Mouse (Mus musculus): Measurements from ENCODE around the gene Ssb.

The Ssb gene

DNA sequence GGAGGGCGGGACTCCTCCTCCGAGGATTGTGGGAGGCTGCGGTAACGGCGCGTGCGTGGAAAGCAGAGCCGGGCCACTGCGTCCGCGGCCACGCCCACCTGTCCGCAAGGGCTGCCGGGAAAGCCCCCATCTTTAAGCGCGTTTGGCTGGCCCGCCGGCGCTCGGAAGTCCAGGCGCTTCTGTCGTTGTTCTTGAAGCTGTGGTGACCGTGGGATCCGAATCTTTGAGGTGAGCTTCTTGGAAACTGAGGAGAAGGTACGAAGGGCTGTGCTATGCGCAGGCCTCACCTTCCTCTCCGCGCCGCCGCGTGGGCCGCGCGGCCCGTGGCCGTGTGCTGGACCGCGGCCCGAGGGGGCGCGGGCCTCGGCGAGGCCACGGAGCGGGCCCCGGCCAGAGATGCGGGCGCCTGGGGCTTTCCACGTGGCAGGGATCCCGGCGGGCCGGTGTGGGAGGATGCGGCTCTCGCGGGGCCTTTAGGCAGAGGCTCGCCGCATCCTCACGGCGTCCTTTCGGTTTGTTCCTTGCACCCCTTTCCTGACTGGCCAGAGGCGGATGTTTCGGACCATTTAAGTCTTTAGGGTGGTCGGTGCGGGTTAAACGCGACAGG is at the start of gene Ssb:
Gene Ssb, plus strand, starts transcription at position 78 of the 607 bp plus-strand sequence.
- WGBS = 1% methylated on average over 66 of the region's 66 CpGs

DNA sequence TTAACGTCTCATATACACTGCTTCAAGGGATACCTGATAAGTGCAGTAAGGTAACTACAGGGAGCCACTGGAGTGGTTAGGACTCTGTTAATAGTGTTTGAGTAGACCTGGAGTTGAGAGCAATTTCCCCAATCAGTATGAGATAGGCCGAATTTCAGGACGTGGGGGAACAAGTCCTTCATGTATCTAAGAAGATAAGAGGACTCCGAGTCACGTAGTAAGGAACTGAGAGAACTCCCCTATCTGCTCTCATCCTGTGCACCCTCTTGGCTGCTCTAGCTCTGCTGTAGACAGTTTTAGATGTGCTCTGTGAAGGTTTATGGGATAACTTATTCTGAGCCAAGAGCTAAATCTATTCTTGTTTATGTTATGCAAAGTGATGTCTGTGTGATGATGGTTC is 44.8 kb upstream of the Ssb start:
- WGBS = 58% methylated on average over 5 of the region's 5 CpGs

DNA sequence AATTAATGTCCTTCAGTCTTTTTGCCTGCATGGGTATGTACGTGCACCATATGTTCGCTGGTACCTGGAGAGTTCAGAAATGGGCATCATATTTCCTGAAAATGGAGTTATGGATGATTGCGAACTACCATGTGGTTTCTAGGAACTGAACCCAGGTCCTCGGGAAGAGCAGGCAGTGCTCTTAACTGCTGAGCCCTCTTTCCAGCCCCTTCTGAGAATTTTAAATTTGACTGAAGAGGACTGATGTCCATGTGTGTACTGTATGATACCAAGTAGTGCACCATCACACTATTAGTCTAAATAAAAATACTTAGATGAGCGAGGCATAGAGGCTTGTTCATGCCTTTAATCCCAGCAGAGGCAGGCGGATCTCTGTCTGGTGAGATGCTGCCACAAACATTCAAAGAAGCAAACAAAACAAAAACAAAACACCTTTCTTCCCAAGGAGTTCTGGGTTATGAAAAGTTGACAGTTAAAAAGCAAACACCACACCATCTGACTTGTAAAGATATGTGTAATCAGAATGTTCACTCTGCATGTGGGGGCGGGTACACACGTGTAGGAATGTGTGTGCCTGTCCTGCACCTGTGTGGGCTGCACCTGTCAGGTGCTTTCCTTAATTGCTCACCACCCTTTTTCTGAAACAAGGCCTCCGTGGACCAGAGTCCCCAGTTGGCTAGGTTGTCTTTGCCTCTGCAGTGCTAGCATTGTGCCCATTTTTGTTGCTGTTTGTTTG is 42.8 kb upstream of the Ssb start:
- WGBS = 88% methylated on average over 9 of the region's 9 CpGs

DNA sequence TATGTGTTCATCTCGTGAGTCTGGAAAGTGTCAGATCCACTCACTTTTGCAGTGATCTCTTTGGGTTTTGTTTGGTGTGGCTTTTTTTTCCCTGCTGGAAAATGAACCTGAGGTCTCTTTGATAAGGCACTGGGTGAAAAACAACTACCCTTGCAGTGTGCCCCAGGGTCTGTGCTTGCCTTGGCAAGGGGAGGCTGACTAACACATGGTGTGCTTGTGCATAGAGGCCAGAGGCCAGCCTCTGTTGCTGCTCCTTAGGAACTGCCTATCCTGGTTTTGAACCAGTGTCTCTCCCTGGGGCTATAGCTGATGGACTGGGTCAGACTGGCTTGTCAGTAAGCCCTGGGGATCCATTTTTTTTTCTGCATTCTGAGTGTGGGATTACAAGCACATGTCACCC is 41.2 kb upstream of the Ssb start:
- 69% methylated on average over 1 of the region's 1 CpGs for WGBS

DNA sequence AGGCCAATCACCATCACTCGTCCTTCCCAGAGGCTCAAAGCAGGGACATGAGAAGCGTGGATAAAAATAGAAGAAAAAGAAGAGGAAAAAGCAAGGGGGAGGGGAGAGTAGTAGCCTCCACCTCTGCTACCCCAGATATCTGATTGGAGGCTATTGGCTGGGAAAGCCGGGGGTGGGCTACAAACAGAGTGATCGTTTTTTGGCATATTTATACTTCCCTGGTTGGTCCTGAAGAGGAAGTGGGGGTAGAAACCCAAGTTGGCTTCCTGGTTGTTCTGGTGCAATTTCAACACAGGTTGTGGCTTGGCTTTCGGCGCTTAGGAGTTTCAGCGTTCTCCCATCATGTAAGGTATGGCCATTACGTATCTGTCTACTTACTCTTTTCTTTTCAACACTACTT is 39.7 kb upstream of the Ssb start, which contains the start of gene Klhl23:
Gene Klhl23, plus strand, starts transcription at position 234 of the 400 bp plus-strand sequence.
- WGBS = 23% methylated on average over 8 of the region's 8 CpGs

DNA sequence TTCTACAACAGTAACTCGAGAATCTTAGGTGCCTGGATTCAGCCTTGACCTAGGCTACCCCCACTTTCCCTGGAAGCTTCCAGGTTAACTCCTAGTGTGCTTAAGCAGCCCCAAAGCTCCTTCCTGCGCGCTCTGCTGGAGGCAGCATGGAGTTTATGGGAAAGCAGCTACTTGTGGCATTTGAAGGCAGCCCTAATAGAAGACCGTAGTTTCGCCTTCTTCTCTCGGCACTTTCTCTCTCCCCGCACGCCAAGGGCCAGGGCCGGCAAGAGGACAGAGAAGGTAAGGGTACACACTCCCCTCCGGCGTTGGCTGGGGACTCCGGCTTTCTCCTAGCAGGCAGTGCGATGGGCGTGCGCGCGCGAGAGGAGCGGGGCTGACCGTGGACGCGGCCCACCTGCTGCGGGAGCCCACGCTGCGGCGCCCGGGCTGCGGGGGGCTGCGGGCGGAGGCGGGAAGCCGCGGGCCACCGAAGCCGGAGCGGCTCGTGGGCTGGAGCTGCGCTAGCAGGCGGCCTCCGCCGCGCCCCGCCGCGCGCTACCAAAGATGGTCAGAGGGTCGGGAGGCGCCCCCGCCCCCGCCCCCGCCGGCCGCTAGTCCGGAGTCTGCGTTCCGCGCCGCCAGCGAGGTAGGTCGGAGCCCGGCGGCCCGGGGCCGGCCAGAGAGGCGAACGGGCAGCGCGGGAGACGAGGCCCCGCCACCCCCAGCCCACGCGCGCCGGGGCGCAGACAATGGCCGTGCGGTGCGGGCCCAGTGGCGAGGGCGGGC is 38.8 kb upstream of the Ssb start:
- WGBS = under 1% methylated on average over 79 of the region's 80 CpGs

DNA sequence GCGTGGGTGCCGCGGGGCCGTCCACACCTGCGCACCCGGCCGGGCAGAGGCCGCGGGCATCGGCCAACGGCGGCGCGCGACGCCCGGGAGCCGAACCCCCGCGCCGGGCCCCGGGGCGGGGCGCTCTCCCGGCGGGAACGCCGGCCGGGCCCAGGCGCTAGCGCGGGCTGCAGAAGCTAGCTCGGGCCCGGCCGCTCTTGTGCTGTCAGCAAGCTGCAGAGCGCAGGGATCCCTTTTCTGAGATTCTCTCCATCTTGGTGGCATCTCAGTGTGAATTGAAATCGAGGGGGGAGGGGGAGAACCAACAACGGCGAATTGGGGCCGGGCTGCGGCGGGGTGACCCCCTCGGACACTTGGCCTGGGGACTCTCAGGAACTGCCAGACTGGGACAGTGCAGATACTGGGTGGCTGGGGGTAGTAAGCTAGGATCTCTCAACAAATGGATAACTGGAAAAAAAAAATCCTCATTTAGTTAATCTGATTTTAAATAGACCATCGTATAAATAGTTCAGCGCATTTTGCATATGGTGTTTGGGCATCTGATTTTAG is 38.2 kb upstream of the Ssb start:
- WGBS = 2% methylated on average over 45 of the region's 45 CpGs

DNA sequence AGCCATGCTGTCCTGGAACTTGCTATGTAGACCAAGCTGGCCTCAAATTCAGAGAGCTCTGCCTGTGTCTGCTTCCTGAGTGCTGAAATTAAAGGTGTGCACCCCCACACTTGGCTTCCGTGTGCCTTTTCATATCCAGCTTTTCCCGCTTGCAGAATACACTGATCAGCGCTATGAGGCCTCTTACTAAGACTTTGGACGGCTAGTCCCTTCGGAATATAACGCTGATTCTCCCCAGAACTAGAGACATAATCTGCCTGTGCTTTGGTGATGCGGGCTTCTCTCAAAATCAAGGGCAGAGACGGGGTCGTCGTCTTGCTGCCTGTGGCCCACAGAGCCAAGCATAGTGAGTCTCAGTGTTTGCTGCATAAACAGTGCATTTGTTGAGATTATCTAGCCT is 35.5 kb upstream of the Ssb start:
- WGBS = 37% methylated on average over 10 of the region's 10 CpGs

DNA sequence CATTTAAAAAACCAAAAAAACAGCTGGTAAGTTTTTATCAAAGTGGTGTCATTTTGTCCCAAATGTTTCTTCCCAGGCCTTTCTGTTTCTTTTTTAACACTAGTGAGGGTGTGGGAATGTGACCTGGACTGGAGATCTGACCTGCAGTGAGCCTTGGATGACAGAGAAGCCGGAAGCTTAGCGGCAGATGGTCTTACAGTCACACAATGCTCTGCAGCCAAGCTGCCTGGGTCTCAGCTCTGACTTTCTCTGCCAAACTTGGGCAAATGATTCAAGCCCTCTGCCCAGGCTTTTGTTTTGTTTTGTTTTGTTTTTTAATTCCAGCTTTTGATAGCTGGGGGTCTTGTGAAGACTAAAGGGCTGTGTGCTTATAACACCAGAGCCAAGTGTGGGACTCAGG is 35.0 kb upstream of the Ssb start:
- WGBS = 47% methylated on average over 2 of the region's 2 CpGs

DNA sequence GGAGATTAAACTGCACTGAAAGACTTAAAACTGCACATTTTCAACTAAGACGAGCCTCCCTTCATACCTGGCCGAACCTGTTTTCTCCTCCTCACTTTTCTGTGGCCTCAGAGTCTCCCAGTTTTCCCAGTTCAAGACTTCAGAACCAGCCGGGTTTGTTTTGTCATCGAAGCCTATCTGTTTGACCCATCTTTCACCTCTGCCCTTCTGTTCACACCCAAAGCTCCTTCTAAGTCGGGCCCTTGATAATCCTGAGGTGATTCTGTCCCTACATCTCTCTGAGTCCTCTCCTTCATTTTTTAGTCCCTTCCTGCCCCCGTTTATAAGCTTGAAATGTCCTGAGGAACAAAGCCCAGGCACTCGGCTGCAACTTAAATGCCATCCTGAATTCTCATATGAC is 33.3 kb upstream of the Ssb start:
- 73% methylated on average over 7 of the region's 7 CpGs for WGBS

DNA sequence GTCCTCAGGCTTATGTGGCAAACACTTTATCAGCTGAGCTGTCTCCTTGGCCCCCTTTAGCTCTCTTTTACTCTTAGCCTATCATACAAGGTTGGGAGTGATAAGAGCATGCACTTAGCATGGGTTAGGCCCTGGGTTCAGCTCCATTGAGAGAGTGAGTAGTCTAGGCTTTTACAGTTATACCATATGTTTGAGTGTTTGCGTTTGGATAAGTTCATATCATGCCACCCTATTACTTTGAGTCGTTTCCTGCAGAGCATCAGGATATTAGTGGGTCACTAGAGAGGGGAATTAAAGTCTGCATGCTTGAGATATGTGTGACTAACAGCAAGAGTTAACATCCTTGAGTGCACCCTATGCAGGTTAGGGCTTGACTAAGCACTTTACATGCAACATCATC is 31.7 kb upstream of the Ssb start:
- 90% methylated on average over 2 of the region's 2 CpGs for WGBS

DNA sequence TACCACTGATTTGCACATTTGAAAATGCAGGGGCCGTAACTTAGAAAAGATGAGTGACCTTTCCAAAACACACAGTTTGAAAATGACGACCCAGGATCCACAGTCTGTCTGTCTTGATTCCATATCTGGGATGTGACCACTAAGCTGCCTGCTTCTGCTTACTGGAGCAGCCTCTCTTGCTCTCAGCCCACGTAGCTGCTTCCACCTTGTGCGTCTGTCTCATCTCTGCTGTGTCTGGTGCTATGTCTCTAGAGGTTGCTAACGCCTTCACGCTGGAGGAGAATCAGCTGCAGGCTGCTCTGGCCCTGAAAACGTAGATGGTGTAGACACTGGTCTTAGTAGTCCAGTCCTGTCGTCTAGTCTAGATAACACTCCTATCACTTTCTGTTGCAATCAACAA is 31.2 kb upstream of the Ssb start:
- 72% methylated on average over 8 of the region's 8 CpGs for WGBS

DNA sequence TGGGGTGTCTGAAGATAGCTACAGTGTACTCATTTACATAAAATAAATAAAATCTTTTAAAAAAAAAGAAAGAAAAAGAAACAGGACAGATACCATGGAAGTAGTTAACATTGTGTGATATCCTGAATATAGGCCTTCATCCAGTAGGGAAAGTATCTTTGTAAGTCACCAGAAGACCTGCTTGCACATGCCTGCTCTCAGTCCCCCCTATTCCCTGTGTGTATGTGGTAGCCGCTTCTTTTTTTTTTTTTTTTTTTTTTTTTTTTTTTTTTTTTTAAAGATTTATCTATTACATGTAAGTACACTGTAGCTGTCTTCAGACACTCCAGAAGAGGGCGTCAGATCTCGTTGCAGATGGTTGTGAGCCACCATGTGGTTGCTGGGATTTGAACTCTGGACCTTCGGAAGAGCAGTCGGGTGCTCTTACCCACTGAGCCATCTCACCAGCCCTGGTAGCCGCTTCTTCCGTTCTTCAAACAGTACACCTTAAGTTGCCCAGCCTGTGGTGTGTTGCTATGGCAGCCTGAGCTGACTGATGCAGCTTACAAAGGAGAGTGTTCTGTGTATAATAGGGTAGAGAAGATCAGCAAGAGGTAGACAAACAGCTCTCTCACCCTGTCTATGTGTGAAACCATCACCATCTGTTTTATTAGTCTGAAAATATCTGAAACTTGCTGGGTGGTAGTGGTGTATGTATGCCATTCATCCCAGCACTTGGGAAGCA is 24.0 kb upstream of the Ssb start:
- WGBS = 72% methylated on average over 7 of the region's 7 CpGs

DNA sequence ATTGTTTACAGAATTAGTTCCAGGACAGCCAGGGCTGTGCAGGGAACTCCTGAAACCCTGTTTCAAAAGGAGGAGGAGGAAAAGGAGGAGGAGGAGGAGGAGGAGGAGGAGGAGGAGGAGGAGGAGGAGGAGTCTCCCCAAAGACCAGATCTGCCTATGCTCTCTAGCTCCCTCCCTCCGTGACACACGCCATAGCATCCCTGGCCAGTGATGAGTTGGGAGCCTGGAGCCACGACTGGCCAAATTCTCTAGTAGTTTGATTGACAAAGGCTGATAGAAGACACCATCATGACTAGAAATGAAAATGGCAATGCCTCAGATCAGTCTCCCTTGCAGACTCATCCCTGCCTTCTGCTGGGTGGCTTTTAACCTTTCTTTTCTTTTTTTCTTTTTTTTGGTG is 23.4 kb upstream of the Ssb start:
- 52% methylated on average over 3 of the region's 3 CpGs for WGBS

DNA sequence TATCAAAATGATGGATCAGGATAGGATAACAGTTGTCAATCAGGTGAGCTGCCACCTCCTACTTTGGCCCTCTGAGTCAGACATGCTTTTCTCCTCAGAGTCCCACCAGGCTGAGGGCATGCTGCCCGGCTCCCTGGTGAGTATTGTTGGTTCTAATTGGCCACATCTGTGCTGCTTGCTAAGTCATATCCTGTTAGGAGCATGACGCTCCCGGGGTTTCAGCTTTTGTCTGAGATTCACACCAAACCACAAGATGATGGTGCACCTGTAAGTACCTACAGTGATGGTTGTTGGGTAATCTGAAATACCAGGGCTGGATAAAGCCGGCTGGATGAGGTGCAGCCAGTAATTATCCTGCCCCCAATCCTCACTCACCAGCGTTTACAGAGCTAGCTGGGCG is 21.1 kb upstream of the Ssb start:
- WGBS = 26% methylated on average over 6 of the region's 6 CpGs

DNA sequence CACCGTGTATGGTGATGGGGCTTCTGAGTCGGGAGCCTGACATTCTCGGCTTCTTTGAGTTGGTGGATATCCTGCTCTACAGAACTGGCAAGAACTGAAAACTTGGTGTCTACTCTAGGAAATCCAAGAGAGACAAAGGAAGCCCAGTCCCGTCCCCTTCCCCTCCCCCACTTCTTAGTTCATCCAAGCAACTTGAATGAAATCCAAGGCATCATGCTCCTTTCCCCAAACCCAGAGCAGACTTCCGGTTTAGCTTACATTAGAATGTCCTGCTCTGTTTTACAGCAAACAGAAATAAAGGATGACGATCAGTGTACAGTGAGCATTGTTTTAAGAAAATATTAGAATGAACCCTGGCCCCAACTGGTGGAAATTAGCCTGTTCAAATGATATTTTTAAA is 12.1 kb upstream of the Ssb start:
- WGBS = 33% methylated on average over 6 of the region's 6 CpGs

DNA sequence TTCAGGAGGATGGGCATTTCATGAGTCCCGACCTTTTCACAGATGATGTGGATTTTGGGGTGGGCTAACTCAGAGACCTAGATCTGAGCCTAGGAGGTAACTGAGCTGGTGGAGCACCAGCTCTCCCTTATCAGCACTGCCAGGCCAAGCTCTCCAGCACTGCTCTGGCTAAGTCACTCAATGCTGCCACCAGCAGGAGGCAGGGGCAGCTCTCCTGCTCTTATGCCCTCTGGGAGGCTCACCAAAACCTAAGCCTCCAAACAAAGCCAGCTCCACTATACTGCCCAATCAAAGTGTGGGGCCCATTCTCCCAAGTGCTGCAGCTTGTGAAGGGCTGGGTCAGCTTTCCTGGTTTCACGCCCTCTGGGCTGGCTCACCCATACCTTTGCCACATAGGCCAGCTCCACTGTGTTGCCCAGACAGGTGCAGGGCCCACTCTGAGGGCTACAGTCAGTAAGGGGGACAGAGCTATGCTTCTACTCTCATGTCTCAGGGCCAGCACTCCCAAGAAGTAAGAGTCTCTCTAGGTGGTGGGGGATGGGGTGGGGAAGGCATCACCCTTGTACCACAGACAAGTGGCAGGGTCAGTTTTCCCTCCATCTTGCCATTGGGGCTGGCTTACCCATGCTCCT is 9.8 kb upstream of the Ssb start:
- 66% methylated on average over 2 of the region's 2 CpGs for WGBS

DNA sequence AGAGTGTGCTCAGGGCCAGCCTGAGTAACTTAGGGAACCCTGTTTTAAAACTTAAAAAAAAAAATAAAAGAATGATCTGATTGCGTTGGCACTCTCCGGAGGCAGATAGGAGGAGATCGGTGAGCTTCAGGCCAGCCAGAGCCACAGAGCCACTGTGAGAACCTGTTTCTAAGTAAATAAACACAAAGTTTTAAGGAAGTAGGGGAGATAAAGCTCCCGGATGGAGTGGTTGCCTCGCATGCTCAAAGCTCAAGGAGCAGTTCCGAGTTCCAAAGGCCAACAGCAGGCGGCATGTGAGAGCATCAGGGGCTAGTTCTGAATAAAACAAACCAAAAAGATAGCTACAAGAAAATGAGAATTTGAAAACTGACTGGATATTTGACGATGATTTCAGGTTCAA is 5.0 kb upstream of the Ssb start:
- 62% methylated on average over 8 of the region's 8 CpGs for WGBS

DNA sequence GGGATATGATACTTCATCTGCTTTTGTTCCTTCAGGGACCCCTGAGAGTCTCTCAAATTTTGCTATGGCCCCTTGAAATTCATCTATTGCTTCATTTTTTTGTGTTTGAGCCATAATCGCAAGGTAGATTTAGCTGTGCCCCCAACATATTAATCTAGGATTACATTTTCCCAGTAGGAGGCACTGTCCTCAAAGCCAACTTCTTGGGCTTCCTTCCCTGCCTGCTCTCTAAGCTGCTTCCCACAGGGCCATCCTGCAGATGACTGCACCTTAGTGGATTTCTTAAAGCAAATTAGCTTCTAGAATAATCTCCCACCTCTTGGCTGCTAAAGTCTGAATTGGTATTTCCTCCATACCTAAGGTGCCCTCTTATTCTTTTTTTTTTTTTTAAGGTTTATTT is 3.5 kb upstream of the Ssb start:
- WGBS = 71% methylated on average over 1 of the region's 1 CpGs

DNA sequence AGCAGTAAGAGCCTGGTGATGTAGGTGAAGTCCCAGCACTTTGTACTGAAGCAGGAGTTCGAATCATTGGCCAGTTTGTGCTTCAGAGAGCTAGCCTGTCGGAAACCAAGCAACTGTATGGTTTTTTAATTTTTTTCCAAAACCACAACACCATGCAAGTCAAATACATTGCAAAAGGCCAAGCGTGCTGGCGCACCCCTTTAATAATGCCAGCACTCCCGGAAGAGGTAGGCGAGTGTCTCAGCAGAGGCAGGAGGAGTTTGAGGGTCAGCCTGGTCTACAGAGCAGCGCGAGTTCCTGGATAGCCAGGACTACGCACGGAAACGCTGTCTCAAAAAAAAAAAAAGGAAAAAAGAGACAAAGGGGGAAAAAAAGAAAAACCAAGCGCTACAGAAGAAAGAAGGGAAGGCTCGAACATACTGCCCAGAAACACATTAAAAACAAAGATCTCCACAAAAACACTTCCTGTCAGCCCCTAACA is 350 bp upstream of the Ssb start:
- WGBS = 6% methylated on average over 13 of the region's 13 CpGs

DNA sequence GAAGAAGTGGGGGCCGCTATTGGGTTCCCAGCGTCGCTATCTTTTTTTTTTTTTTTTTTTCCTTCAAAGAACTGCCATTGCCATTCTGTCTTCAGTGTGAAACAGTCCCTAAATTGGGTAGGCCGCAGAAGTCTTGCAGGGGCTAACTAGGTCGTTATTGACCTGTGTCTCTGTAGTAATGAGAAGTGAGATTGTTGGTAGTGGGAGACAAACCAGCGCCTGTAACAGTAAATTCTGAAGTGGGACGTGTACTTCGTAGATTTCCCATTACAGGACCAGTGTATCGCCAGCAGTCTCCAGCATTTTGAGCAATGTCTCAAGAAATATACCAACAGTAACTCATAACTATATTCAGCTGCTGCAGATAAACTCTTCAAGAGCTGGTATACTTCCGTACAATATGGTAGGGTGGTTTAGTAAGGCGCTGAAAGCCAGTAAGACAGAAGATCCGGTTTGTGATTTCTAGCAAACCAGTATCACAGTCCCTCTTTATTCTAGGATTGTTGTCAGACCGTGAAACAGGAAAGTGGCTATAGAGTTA is 825 bp downstream of the Ssb start:
- under 1% methylated on average over 13 of the region's 13 CpGs for WGBS
